Mouse (Mus musculus) E14TG2a.4 (cell line): ENCODE results near the gene Mkrn1.
A peak's percentile ranks its signal among the peaks of the same experiment; 100 is the strongest.

ENCODE experiments used
- H3K27me3 ChIP-seq: 2 replicates; pipeline ENCODE4 v1.6.1; 2014; ENCODE audit warnings: low read length, control low read depth; ENCODE audit not compliant: insufficient read depth
- H3K36me3 ChIP-seq: 2 replicates; pipeline ENCODE4 v1.6.1; 2014; ENCODE audit warnings: low read length, control low read depth; ENCODE audit not compliant: insufficient read depth
- H3K4me1 ChIP-seq: replicated peaks from 2 replicates; pipeline ENCODE4 v1.6.1; 2014; ENCODE audit warnings: low read depth, low read length, control low read depth
- H3K4me3 ChIP-seq: replicated peaks from 2 replicates; pipeline ENCODE4 v1.5.1; 2014; ENCODE audit warnings: mild to moderate bottlenecking, low read length
- H3K9me3 ChIP-seq: 2 replicates; pipeline ENCODE4 v1.6.1; 2014; ENCODE audit warnings: low read length, control low read depth
- CTCF ChIP-seq: conservative IDR thresholded peaks from 2 replicates; pipeline ENCODE4 v1.5.1; 2014; ENCODE audit warnings: low read length
- NANOG ChIP-seq: IDR thresholded peaks from 2 replicates; pipeline ENCODE4 v1.6.1; 2014; ENCODE audit warnings: borderline replicate concordance, low read length, mixed read lengths
- POU5F1 ChIP-seq: IDR thresholded peaks from 2 replicates; pipeline ENCODE4 v1.6.1; 2014; ENCODE audit warnings: low read length, borderline replicate concordance

Gene Mkrn1

DNA sequence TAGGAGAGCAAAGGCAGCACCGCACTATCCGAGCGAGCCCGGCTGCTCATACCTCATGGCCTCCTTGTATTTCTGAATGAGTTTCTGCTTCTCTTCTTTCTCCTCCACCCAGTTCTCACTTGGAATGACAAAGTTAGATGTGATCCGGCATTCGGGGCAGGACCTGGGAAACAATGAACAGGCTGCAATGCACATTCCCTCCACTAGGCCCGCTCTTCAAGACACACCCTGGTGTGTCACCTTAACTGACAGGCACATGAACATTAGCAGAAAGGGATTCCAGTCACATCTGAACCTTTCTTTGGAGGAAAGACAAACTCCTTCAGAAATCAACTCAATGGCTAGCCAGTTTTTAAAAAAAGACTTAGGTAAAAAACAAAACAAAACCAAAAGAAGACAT is 19.9 kb downstream of the Mkrn1 start:
- no peaks in the 10 kb centered on the region for H3K9me3 ChIP-seq
- TF ChIP-seq POU5F1 (peak; percentile 27; the same call in 1 of the 2 replicates), CTCF (peak; percentile 88), NANOG (no peak)

DNA sequence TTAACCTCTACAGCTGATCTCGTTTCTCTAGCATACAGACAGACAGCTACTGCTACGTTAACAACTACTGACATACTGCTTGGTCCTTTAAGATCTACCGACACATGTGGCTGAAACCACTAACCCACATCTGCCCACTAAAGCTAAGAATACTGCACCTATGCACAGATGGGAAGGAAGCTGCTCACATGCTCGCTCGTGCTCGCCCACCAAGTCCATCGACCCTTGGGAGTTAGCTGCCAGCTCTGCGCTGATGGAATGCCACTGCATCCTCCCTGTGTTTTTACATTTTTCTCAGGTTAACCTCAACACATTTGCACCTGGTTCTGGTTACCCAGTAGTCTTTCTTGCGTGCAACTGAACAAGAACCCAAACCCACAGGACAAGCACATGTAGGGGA is 21.9 kb downstream of the Mkrn1 start:
- TF ChIP-seq NANOG: no peak
- TF ChIP-seq POU5F1: no peak
- TF ChIP-seq CTCF: no peak
- no peaks in the 10 kb centered on the region for H3K27me3 ChIP-seq
- H3K9me3 ChIP-seq: no peaks in the 10 kb centered on the region
- H3K4me1 ChIP-seq: peaks cover 91% of the 10 kb centered on the region
- peaks cover 96% of the 10 kb centered on the region for H3K36me3 ChIP-seq
- H3K4me3 ChIP-seq: peak overlapping the region; percentile 69

More for the DNA sequence above, 19.9 kb downstream of the Mkrn1 start:
- Histone ChIP-seq H3K36me3 (peaks cover 100% of the 10 kb centered on the region), H3K4me3 (peak overlapping the region; percentile 69), H3K27me3 (no peaks in the 10 kb centered on the region), H3K4me1 (peaks cover 94% of the 10 kb centered on the region)

DNA sequence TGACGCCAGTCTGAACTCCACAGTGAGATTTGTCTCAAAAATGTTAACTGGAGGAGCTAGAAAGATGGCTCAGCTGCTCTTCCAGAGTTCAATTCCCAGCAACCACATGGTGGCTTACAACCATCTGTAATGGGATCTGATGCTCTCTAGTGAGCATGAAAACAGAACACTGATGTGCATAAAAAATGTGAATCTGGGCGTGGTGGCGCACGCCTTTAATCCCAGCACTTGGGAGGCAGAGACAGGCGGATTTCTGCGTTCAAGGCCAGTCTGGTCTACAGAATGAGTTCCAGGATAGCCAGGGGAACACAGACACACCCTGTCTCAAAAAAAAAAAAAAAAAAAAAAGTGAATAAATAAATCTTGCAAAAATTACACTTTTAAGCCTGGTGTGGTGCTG is 23.2 kb downstream of the Mkrn1 start:
- Histone ChIP-seq H3K9me3 (no peaks in the 10 kb centered on the region), H3K27me3 (no peaks in the 10 kb centered on the region), H3K36me3 (peaks cover 96% of the 10 kb centered on the region), H3K4me1 (peaks cover 89% of the 10 kb centered on the region), H3K4me3 (peak overlapping the region; percentile 69)
- TF ChIP-seq POU5F1 (no peak), CTCF (no peak), NANOG (no peak)

DNA sequence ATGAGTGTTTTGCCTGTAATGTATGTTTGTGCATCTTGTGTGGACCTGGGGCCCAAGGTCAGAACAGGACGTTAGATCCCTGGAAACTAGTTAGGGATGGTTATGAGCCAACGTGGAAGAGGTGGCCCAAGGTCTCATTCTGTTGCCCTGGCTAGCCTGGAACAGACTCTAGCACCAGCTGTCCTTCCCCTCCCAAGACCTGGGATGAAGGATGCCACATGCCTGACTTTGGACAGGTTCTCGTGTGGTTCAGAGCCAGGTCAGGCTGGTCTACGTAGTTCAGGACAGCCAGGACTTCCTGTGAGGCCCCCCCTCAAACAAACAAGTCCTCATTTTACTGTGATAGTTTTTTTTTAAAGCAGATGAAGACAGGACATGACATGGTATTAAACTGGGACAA is 24.3 kb downstream of the Mkrn1 start:
- Histone ChIP-seq H3K36me3 (peaks cover 95% of the 10 kb centered on the region), H3K4me1 (peaks cover 78% of the 10 kb centered on the region), H3K9me3 (no peaks in the 10 kb centered on the region), H3K4me3 (no peak overlapping the region), H3K27me3 (no peaks in the 10 kb centered on the region)
- TF ChIP-seq POU5F1: no peak
- no peak for TF ChIP-seq CTCF
- no peak for TF ChIP-seq NANOG

DNA sequence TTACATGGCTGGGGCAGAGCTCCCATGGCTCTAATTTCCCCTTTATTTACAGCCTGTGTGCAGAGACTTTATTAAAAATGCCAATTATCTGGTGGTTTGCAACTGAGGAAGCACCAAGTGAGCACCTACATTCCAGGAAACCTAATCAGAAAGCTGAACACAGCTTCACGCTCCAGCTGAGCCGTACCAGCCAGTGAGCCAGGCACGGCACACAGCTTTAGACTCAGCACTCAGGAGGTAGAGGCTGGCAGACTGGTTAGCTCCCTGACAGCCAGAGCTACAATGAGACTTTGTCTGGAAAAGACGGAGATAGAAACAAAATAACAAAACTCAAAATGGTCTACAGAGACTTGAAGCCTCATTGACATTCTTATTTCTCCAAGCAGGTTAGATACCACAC is 24.8 kb downstream of the Mkrn1 start:
- H3K9me3 ChIP-seq: no peaks in the 10 kb centered on the region
- no peak overlapping the region for H3K4me3 ChIP-seq
- peaks cover 95% of the 10 kb centered on the region for H3K36me3 ChIP-seq
- no peaks in the 10 kb centered on the region for H3K27me3 ChIP-seq
- H3K4me1 ChIP-seq: peaks cover 77% of the 10 kb centered on the region
- no peak for TF ChIP-seq NANOG

DNA sequence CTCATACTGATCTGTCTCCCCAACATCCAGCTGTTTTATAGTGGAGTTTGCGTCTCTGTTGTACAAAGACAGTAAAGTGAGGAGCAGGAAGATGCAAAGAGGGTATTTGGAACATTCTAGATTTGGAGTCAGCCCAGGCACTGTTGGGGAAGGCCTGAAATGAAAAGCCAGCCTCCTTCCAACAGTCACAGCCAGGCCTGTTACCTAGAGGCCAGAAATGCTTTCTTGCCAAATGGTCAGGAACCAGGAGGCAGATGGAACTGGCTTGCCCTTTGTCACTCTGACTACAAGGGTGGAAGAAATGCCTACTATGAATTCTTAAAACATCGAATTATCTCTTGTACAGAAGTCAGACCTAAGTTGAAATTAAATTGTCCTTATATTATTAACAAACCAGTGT is 30.3 kb downstream of the Mkrn1 start:
- no peak for TF ChIP-seq NANOG
- TF ChIP-seq CTCF: no peak
- TF ChIP-seq POU5F1: no peak
- Histone ChIP-seq H3K36me3 (peaks cover 69% of the 10 kb centered on the region), H3K9me3 (no peaks in the 10 kb centered on the region), H3K4me1 (peaks cover 46% of the 10 kb centered on the region), H3K27me3 (no peaks in the 10 kb centered on the region), H3K4me3 (no peak overlapping the region)

DNA sequence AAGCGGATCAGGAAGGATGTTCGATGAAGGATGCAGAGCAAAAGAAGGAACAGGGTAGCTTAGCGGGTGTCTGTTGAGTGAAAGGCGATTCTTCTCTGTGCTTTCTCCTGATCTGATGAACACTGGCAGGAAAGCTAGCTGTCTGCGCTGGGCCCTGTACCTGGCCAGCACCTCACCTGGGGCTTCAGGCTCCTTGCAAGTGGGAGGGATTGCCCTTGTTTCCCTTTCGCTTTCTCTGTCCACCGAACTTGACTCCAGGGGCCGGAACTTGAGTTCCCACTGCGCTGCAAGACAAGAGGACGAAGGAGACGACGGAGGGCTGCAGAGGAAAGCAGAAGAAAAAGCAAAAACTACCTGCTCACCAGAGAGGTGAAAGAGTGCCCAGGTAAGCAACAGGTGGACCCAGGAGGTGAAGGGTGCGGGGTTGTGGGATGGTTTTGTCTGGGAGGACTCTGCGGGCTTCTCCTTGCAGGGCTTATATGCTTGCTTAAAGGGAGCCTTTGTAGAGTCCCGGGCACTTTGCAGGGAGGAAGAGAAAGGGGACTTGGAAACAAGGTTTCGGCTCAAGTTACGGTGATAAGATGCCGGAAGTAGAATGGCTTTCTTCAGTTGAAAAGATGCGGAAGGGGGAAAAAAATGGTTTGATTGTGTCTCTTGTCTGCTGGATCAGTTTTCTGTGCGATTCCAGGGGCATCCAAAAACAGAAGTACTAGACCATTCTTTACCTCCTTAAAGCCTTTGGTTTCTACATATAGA is 39.0 kb downstream of the Mkrn1 start, which contains the start of gene Rab19:
Gene Rab19, plus strand, starts transcription at position 51 of the 756 bp plus-strand sequence.
- peak within 1 kb of the TSS; percentile 67 for H3K4me3 ChIP-seq
- H3K36me3 ChIP-seq: no peaks in the 10 kb centered on the region
- H3K27me3 ChIP-seq: peaks cover 3% of the 10 kb centered on the region; the same call in 1 of the 2 replicates
- H3K9me3 ChIP-seq: no peaks in the 10 kb centered on the region
- no peak for TF ChIP-seq CTCF
- H3K4me1 ChIP-seq: peaks cover 41% of the 10 kb centered on the region

DNA sequence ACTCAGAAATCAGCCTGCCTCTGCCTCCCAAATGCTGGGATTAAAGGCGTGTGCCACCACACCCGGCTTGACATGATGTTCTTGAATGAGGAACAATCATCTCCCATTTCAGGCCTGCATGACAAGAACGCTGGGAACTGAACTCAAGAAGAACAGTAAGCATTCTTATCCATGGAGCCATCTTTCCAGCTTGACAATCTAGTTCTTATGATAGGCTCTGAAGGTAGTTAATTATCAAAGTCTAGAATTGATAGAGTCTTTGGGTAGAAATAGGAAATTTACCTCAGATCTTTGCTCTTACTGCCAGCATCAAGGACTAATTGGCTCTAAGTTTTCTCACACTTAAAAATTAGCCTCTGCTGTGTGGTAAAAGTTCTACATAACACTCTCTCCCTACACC is 40.0 kb downstream of the Mkrn1 start:
- Histone ChIP-seq H3K36me3 (peaks cover 5% of the 10 kb centered on the region; the same call in 1 of the 2 replicates), H3K27me3 (peaks cover 3% of the 10 kb centered on the region; the same call in 1 of the 2 replicates), H3K9me3 (no peaks in the 10 kb centered on the region), H3K4me1 (peaks cover 51% of the 10 kb centered on the region), H3K4me3 (no peak overlapping the region)
- TF ChIP-seq CTCF (no peak), POU5F1 (no peak), NANOG (no peak)

DNA sequence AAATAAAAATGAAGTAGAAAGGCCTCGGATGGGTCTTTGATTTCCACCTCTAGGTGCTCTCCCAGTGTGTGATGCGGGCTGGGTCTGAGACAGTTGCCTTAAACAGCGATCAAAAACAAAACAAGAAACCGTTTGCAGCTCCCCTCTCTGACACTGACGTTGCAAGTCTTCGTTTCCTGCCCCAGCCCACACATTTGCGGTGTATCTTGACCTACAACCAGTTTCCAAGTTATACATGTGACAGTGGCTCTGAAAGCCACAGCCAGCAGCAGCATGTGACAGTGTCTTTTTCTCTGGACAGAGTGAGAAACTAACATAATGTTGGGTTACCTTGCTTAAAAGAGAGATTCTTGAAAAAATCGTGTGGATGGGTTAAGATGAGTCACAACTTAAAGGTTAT is 40.5 kb downstream of the Mkrn1 start:
- Histone ChIP-seq H3K4me3 (no peak overlapping the region), H3K36me3 (peaks cover 10% of the 10 kb centered on the region), H3K4me1 (peaks cover 55% of the 10 kb centered on the region), H3K27me3 (peaks cover 3% of the 10 kb centered on the region; the same call in 1 of the 2 replicates), H3K9me3 (no peaks in the 10 kb centered on the region)
- TF ChIP-seq CTCF (no peak), POU5F1 (no peak), NANOG (no peak)
